Mouse (Mus musculus) heart, embryonic 16.5 days (tissue): ENCODE results near the gene Vwa7. TPM values are rescaled to one million over a fixed set of nuclear protein-coding genes. Genes with fewer than 3 reads are reported as not detected.
"Not testable (repeated sequence)": the region's sequence is repeated elsewhere in the genome, so short reads cannot be mapped to it uniquely, and the experiment has no call there.

Source experiments
- ATAC-seq: fragments of 200-750 bp; cut with Nextera tagmentation; replicated peaks from 2 replicates; pipeline ENCODE4 v1.8.0; 2017; ENCODE audit warnings: moderate number of reproducible peaks; ENCODE audit not compliant: insufficient read depth, low FRiP score; ENCODE audit errors: extremely low read depth
- H3K27ac ChIP-seq: fragments of 300-500 bp; sonication (generic); 2 replicates; pipeline ENCODE4 v1.5.1; 2014; ENCODE audit warnings: mild to moderate bottlenecking, low read length, control low read depth, moderate library complexity
- H3K27me3 ChIP-seq: fragments of 300-500 bp; sonication (generic); 2 replicates; pipeline ENCODE4 v1.6.1; 2014; ENCODE audit warnings: low read length, mixed read lengths; ENCODE audit not compliant: control insufficient read depth, insufficient read depth
- H3K36me3 ChIP-seq: fragments of 300-500 bp; sonication (generic); 2 replicates; pipeline ENCODE4 v1.6.1; 2014; ENCODE audit not compliant: control insufficient read depth, insufficient read depth
- H3K4me1 ChIP-seq: fragments of 300-500 bp; sonication (generic); 2 replicates; pipeline ENCODE4 v1.6.1; 2014; ENCODE audit warnings: low read length, mixed read lengths; ENCODE audit not compliant: control insufficient read depth, insufficient read depth
- H3K4me2 ChIP-seq: fragments of 300-500 bp; sonication (generic); 2 replicates; pipeline ENCODE4 v1.6.1; 2014; ENCODE audit warnings: low read depth, mild to moderate bottlenecking, control low read depth, low read length
- H3K4me3 ChIP-seq: fragments of 300-500 bp; sonication (generic); 2 replicates; pipeline ENCODE4 v1.5.1; 2014; ENCODE audit warnings: mild to moderate bottlenecking, control low read depth, low read length
- H3K9ac ChIP-seq: fragments of 300-500 bp; sonication (generic); 2 replicates; pipeline ENCODE4 v1.6.1; 2014; ENCODE audit warnings: low read length, control low read depth
- H3K9me3 ChIP-seq: fragments of 300-500 bp; sonication (generic); replicated peaks from 2 replicates; pipeline ENCODE4 v1.6.1; 2016; ENCODE audit warnings: low read length; ENCODE audit not compliant: control insufficient read depth
- WGBS: fragments of 180-500 bp; shearing (Covaris S2); extraction: QIAGEN DNeasy Blood & Tissue Kit; methylation state at CpG from one replicate; pipeline ENCODE4 v1.1.7; 2014; 5-methylcytosine and 5-hydroxymethylcytosine counted together
- polyA plus RNA-seq: library from polyadenylated mRNA; unstranded; fragments of >200 nt; fragmentation: Nextera tagmentation; extraction: Ambion mirVana; gene quantifications from 2 replicates; pipeline ENCODE4 v1.2.1, GENCODE M21; 2015

Vwa7 gene
- polyA plus RNA-seq, 1 experiment from 2014 or later, result 0.34 TPM

DNA sequence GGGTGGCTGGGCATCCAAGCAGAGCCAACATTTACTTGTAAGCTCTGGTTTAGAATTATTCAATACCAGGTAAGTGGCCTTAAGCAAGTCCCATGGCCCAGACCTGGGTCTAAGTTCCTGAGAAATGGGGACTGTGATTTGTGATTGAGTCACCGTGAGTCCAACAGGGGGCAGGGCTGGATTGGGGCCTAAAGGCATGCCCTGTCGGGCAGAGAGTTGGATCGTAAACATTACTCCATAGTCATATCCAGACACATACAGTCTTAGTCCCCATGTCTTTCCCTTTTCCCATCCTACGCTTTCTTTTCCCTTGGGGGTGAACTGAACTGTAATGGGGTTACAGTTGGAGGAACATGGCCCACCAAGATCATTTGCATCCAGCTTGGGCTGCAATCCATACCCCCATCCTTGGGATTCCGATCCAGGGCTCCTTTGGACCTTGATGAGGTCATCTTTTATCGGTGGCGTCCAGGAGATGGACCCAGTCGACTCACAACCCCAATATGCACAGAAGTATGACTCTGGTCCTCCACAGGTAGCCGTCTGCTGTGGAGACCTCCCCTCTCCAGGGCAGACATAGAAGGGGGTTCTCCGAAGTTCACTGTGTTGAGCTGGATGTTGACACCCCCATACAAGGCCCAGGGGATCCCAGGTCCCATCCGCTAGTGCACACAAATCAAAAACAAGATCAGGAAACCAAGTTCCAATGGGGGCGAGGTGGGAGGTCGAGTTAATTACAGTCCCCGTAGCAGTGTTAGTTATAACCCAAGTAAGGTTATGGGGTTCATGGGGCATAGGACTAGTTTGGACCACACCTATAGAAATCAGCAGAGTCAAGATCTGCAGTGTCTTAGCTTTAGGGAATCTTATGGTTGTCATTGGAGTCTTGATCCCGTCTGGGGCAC lies 17.6 kb upstream of the Vwa7 start:
- H3K27ac ChIP-seq, result peak overlapping the region; percentile 74

DNA sequence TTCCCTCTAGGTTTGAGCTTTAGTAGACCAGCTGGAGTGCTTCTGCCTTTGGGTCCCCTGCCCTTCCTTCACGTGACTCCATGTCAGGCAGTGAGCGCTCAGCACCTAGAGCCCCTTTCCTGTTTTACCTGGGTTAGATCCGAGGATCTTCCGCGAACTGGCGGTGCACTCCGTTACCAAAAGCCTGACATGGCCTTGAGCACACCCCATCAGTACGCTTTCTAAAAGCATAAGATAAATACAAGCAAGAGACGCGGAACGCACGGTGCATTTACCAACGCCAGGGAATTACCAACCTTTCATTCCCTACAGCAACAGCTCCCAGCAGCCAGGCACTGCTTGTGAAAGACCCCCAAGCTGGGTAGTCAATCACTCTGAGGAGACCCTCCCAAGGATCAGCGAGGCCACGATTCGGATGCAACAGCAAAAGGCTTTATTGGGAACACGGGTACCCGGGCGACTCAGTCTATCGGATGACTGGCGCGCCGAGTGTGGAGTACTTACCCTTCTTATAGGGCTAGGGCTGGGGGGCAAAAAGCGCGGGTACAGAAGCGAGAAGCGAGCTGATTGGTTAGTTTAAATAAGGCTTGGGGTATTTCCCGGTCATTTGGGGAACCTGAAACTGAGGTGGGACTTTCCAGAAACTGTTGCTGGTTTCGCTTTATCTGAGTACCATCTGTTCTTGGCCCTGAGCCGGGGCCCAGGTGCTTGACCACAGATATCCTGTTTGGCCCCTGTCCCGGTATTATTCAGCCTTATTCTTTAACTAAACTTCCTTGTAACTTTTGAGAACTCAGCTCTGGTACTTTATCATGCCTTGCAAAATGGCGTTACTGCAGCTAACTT lies 16.3 kb upstream of the Vwa7 start:
- peaks cover 20% of the 10 kb centered on the region for H3K36me3 ChIP-seq
- H3K4me3 ChIP-seq, result peak overlapping the region; percentile 90
- peak overlapping the region; percentile 99 for H3K4me2 ChIP-seq
- peaks cover 38% of the 10 kb centered on the region for H3K4me1 ChIP-seq
- H3K27ac ChIP-seq, result peak overlapping the region; percentile 98
- not testable (repeated sequence) for H3K27me3 ChIP-seq, H3K9me3 ChIP-seq, ATAC-seq
- 16% methylated on average over 29 of the region's 32 CpGs for whole genome bisulfite sequencing
- peak overlapping the region; percentile 96 for H3K9ac ChIP-seq

More for the DNA sequence above, 17.6 kb upstream of the Vwa7 start:
- Histone ChIP-seq H3K9ac (peak overlapping the region; percentile 73), H3K9me3 (no peaks in the 10 kb centered on the region), H3K4me1 (peaks cover 38% of the 10 kb centered on the region), H3K4me3 (peak overlapping the region; percentile 55), H3K4me2 (peak overlapping the region; percentile 99), H3K36me3 (peaks cover 11% of the 10 kb centered on the region), H3K27me3 (no peaks in the 10 kb centered on the region)
- no peak for ATAC-seq
- 92% methylated on average over 15 of the region's 15 CpGs for WGBS

DNA sequence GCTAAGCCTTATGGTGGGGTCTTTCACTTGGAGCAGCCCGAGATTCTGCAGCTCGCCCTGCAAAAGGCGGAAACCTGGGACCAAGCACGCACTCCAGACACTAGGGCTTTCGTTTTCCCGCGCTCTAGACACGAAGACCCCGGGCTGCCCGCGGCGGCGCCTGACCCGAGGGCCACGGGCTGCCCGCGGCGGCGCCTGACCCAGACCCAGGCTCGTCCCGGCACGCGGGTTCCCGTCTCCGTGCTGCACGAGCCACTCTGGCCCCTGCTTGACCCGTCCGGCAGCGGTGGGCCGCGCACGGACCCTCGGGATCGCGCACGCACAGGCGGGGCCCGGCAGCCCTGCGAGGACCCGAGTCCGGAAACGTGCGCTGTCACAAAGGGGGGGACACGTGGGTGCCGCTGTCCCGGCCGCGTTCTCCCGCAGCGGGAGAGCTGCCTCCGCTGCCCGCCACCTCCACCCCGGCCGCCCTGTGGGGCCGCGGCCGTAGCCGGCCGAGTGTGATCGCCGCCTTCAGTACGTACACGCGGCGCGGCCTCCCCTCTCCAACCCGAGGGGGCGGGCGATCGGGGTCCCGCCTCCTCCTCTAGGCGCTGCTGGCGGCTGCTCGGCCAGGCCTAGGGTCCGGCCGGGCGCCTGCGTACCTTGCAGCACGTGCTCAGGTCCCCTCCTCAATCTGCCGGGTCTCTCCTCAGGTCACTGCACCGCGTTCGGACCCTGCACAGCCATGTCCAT lies 15.5 kb upstream of the Vwa7 start, which contains the start of gene Vars:
Gene Vars (plus strand): TSS at position 271 of the 735 bp plus-strand sequence.
- WGBS, result 0% methylated on average over 73 of the region's 83 CpGs
- peak within 1 kb of the TSS; percentile 98 for H3K27ac ChIP-seq
- H3K9ac ChIP-seq, result peak within 1 kb of the TSS; percentile 96
- peaks cover 27% of the 10 kb centered on the region for H3K36me3 ChIP-seq
- peak within 1 kb of the TSS; percentile 90 for H3K4me3 ChIP-seq
- H3K4me1 ChIP-seq, result peaks cover 38% of the 10 kb centered on the region
- peak; percentile 89 for ATAC-seq
- no peaks in the 10 kb centered on the region for H3K9me3 ChIP-seq
- no peaks in the 10 kb centered on the region for H3K27me3 ChIP-seq
- H3K4me2 ChIP-seq, result peak within 1 kb of the TSS; percentile 99

DNA sequence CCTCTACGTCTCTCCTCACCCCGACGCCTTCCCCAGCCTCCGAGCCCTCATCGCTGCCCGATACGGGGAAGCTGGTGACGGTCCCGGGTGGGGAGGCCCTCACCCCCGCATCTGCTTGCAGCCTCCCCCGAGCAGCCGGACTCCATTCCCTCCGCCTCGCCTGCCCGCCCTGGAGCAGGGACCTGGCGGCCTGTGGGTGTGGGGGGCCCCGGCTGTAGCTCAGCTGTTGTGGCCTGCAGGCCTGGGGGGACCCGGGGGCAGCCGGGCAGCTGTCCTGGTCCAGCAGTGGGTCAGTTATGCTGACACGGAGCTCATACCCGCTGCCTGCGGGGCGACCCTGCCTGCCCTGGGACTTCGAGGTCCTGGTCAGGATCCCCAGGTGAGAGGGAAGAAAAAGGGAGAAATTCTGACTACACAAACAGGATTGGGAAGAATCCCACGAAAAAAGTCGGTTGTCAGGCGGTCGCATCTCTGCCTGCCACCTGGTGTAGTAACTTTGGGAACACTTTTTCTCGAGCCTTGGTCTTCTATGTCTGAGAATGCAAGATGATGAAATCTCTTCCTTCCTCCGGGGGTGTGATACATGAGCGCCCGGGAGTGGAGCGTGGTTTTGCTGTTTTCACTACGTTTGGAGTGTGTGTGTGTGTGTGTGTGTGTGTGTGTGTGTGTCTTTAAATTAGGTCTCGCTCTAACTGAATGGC lies 14.8 kb upstream of the Vwa7 start:
- Histone ChIP-seq H3K27me3 (no peaks in the 10 kb centered on the region), H3K9ac (peak overlapping the region; percentile 96), H3K4me3 (peak overlapping the region; percentile 90), H3K36me3 (peaks cover 30% of the 10 kb centered on the region), H3K27ac (peak overlapping the region; percentile 98), H3K9me3 (no peaks in the 10 kb centered on the region), H3K4me1 (peaks cover 38% of the 10 kb centered on the region), H3K4me2 (peak overlapping the region; percentile 99)
- no peak for ATAC-seq
- under 1% methylated on average over 35 of the region's 35 CpGs for WGBS

DNA sequence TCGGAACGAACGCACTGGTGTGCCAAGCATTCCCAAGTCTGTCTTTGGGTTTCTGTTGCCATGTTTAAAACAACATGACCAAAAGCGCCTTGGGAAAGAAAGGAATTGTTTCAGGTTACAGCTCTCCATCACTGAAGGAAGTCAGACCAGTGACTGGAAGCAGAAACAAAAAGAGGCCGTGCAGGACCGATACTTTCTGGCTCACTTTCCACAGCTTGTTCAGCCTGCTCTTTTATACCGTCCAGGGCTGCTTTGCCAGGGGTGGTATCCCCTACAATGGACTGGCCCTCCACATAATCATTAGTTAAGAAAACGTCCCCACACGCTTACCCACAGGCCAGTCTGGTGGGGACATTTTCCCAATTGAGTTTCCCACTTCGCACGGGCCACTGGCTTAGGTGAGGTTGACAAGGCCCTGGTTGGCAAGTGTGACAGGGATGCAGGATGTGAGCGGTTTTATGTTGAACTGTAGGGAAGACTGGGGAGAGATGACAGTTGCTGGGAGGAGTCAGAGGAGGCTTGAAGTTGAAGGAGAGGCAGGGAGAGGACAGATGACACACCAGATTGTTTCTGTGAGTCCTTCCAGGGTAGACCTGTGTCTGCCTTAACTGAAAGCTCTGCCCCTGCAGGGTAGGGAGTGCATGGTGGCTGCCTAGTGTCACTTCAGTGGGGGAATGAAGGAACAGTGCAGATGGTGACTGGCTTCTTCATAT lies 14.1 kb upstream of the Vwa7 start:
- no peak for ATAC-seq
- 6% methylated on average over 12 of the region's 12 CpGs for WGBS
- Histone ChIP-seq H3K4me2 (peak overlapping the region; percentile 99), H3K27me3 (no peaks in the 10 kb centered on the region), H3K27ac (peak overlapping the region; percentile 98), H3K4me1 (peaks cover 38% of the 10 kb centered on the region), H3K36me3 (peaks cover 36% of the 10 kb centered on the region), H3K4me3 (peak overlapping the region; percentile 90), H3K9ac (peak overlapping the region; percentile 96), H3K9me3 (no peaks in the 10 kb centered on the region)

DNA sequence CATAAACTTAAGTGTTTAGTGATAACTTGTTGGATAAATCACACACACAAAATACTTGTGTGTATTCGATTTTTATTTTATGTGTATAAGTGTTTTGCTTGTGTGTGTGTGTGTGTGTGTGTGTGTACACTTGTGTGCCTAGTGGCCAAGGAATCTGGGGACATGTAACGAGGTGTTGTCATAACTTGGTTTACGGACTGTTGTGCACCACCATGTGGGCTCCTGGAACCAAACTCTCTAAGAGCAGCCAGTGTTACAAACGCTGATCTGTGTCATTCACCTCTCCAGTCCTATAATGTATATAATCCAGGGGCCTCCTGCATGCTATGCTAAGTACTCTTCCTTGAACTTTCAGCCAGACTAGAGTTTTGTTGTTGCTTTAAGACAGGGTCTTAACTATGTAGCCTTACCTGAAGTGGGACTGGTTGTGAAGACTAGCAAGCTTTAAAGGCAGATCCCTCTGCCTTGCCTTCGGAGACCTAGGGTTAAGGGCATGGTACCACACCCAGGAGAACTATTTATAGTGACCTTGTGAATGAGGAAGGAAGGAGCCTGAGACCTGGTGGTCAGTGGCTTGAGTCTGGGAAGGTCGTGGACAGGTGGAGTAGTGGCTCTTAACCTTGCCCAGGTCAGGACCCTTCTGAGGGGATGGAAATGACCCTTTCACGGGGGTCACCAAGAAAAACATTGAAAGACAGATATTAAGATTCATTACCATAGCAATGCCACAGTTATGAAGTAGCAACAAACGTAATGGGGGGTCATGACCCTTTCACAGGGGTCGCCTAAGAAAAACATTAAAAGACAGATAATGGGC lies 13.1 kb upstream of the Vwa7 start:
- ATAC-seq, result no peak
- WGBS, result 61% methylated on average over 9 of the region's 9 CpGs
- Histone ChIP-seq H3K4me3 (no peak overlapping the region), H3K4me2 (peak overlapping the region; percentile 99; the same call in 1 of the 2 replicates), H3K36me3 (peaks cover 35% of the 10 kb centered on the region), H3K27ac (no peak overlapping the region), H3K4me1 (peaks cover 35% of the 10 kb centered on the region), H3K27me3 (no peaks in the 10 kb centered on the region), H3K9me3 (no peaks in the 10 kb centered on the region), H3K9ac (0 out of 2 replicates have a peak overlapping the region, but pooled peaks have one; percentile 8)

DNA sequence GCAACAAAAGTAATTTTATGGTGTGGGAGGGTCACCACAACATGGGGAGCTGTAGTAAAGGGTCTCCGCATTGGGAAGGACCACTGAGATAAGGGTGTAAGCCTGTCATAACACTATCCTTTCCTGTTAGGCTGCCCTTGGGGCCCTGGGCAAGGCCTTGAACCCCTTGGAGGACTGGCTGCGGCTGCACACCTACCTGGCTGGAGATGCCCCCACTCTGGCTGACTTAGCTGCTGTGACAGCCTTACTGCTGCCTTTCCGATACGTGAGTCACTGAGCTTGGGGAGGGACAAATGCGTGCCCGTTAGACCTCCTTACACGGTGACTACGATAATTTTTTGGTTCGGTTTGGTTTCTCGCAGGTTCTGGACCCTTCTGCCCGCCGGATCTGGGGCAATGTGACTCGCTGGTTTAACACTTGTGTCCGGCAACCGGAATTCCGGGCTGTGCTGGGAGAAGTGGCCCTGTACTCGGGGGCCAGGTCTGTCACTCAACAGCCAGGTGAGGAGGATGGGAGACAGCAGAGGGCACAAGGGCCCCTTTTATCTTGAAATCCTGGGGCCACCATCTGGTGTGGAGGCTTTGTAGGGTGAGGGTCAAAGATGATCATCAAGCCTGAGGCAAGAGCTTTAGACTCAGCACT lies 12.2 kb upstream of the Vwa7 start:
- Histone ChIP-seq H3K4me3 (no peak overlapping the region), H3K27me3 (no peaks in the 10 kb centered on the region), H3K27ac (no peak overlapping the region), H3K9ac (no peak overlapping the region), H3K4me2 (no peak overlapping the region), H3K9me3 (no peaks in the 10 kb centered on the region), H3K4me1 (peaks cover 28% of the 10 kb centered on the region), H3K36me3 (peaks cover 28% of the 10 kb centered on the region)
- 92% methylated on average over 17 of the region's 17 CpGs for WGBS
- no peak for ATAC-seq
